Mouse (Mus musculus): ENCODE data around the gene Ctcf.

DNA sequence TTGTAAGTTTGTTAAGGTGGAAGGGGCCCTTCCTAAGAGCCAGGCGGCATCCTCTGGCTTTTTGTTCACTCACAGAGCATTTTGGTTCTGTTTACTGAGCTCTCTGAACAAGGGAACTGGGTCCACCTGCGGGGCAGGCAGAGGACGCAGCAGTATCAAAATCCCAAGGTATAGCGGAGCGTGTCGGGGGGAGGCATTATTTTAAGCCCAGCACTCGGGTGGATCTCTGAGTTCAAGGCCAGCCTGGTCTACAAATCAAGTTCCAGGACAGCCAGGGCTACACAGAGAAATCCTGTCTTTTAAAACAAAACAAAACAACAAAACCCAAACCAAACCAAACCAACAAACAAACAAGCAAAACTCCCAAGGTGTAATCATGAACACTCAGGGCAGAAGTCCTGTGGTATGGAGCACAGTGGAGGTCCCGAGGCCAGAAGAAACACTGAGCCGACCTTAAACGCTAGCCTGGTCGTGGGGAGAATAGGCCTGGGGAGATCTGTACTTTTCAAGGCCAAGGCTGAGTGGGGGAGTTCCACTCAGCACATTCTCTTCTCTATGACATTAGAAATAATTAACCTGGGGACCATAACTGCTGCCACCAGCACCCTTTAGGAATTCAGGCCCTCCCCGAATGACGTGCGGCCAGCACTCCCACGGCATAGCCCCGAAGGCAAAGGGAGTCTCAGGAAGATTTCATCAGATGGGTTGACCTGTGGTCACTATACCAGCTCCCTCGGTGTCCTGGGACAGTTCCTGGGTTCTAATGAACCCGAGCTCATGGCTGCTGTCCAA lies 41.7 kb upstream of the Ctcf start:
- TF ChIP-seq CTCF (IDR thresholded peaks at IDR 0.05; ENCODE audit: extremely low read depth, insufficient read depth, insufficient read length, insufficient replicate concordance), result no peak
- no peak for TF ChIP-seq POLR2A (IDR thresholded peaks at IDR 0.05; ENCODE audit: low read depth, low read length)
